Mouse (Mus musculus) midbrain, embryonic 14.5 days (tissue): ENCODE results near the gene Pabpc1l. TPM values are rescaled to one million over a fixed set of nuclear protein-coding genes. Genes with fewer than 3 reads are reported as not detected.

Experiments used
- ATAC-seq: fragments of 200-750 bp; cut with Nextera tagmentation; 2 replicates; pipeline ENCODE4 v1.8.0; 2017; ENCODE audit warnings: moderate number of reproducible peaks, moderate library complexity; ENCODE audit not compliant: low FRiP score, low TSS enrichment
- DNase-seq: peaks from one replicate; pipeline ENCODE4 v3.0.0-alpha.2; 2015
- H3K27ac ChIP-seq: fragments of 300-500 bp; sonication (generic); replicated peaks from 2 replicates; pipeline ENCODE4 v1.5.1; 2014; ENCODE audit warnings: mild to moderate bottlenecking, low read depth, low read length, moderate library complexity
- H3K27me3 ChIP-seq: fragments of 300-500 bp; sonication (generic); 2 replicates; pipeline ENCODE4 v1.6.1; 2014; ENCODE audit warnings: low read length, control low read depth, mixed read lengths; ENCODE audit not compliant: control insufficient read depth, insufficient read depth
- H3K36me3 ChIP-seq: fragments of 300-500 bp; sonication (generic); 2 replicates; pipeline ENCODE4 v1.6.1; 2014; ENCODE audit warnings: low read length, control low read depth; ENCODE audit not compliant: control insufficient read depth, insufficient read depth
- H3K4me1 ChIP-seq: fragments of 300-500 bp; sonication (generic); 2 replicates; pipeline ENCODE4 v1.6.1; 2014; ENCODE audit warnings: mild to moderate bottlenecking, antibody characterized with exemption, low read length, control low read depth; ENCODE audit not compliant: control insufficient read depth, insufficient read depth
- H3K4me2 ChIP-seq: fragments of 300-500 bp; sonication (generic); 2 replicates; pipeline ENCODE4 v1.6.1; 2014; ENCODE audit warnings: mild to moderate bottlenecking, low read length, moderate library complexity
- H3K4me3 ChIP-seq: fragments of 300-500 bp; sonication (generic); replicated peaks from 2 replicates; pipeline ENCODE4 v1.5.1; 2014; ENCODE audit warnings: low read depth, low read length
- H3K9ac ChIP-seq: fragments of 300-500 bp; sonication (generic); replicated peaks from 2 replicates; pipeline ENCODE4 v1.6.1; 2014; ENCODE audit warnings: mild to moderate bottlenecking, low read length, moderate library complexity
- H3K9me3 ChIP-seq: fragments of 300-500 bp; sonication (generic); 2 replicates; pipeline ENCODE4 v1.6.1; 2016; ENCODE audit warnings: low read length, control low read depth, mixed read lengths; ENCODE audit not compliant: control insufficient read depth
- WGBS: fragments of 180-500 bp; shearing (Covaris S2); extraction: QIAGEN DNeasy Blood & Tissue Kit; methylation state at CpG from one replicate; pipeline ENCODE4 v1.1.7; 2014; 5-methylcytosine and 5-hydroxymethylcytosine counted together
- polyA plus RNA-seq: library from polyadenylated mRNA; unstranded; fragments of >200 nt; fragmentation: Nextera tagmentation; extraction: Ambion mirVana; gene quantifications from 2 replicates; pipeline ENCODE4 v1.2.1, GENCODE M21; 2014

Pabpc1l gene
- polyA plus RNA-seq, 1 experiment from 2014 or later, result 0.92 TPM

GRCm38 (mm10) chr2:163998981-163999380, 26.3 kb upstream of the Pabpc1l start:
- no peak for ATAC-seq
- 93% methylated on average over 6 of the region's 6 CpGs for WGBS

GRCm38 (mm10) chr2:164002637-164003036, 22.6 kb upstream of the Pabpc1l start:
- no peak overlapping the region for H3K27ac ChIP-seq
- ATAC-seq (no peak), DNase-seq (no peak)
- H3K27me3 ChIP-seq, result no peaks in the 10 kb centered on the region
- H3K4me2 ChIP-seq, result no peak overlapping the region
- H3K36me3 ChIP-seq, result no peaks in the 10 kb centered on the region; the same call in 1 of the 2 replicates
- H3K9ac ChIP-seq, result no peak overlapping the region
- WGBS, result 95% methylated on average over 3 of the region's 3 CpGs
- H3K9me3 ChIP-seq, result no peaks in the 10 kb centered on the region
- H3K4me1 ChIP-seq, result peaks cover 13% of the 10 kb centered on the region
- H3K4me3 ChIP-seq, result no peak overlapping the region

More at GRCm38 (mm10) chr2:163998981-163999380, 26.3 kb upstream of the Pabpc1l start:
- Histone ChIP-seq H3K4me3 (no peak overlapping the region), H3K27ac (no peak overlapping the region), H3K4me2 (no peak overlapping the region), H3K27me3 (no peaks in the 10 kb centered on the region), H3K9me3 (no peaks in the 10 kb centered on the region), H3K9ac (no peak overlapping the region), H3K36me3 (peaks cover 4% of the 10 kb centered on the region; the same call in 1 of the 2 replicates), H3K4me1 (peaks cover 17% of the 10 kb centered on the region)
- no peak for DNase-seq

- no peak for ATAC-seq
- no peak overlapping the region for H3K4me3 ChIP-seq
- DNase-seq, result no peak
- 79% methylated on average over 5 of the region's 5 CpGs for WGBS
- no peak overlapping the region for H3K4me2 ChIP-seq
- peaks cover 13% of the 10 kb centered on the region for H3K4me1 ChIP-seq
- H3K27me3 ChIP-seq, result no peaks in the 10 kb centered on the region
- no peaks in the 10 kb centered on the region for H3K36me3 ChIP-seq
- H3K9me3 ChIP-seq, result no peaks in the 10 kb centered on the region
- no peak overlapping the region for H3K9ac ChIP-seq
- no peak overlapping the region for H3K27ac ChIP-seq
These were observed 20.7 kb upstream of the Pabpc1l start for GRCm38 (mm10) chr2:164004503-164004902.

GRCm38 (mm10) chr2:164006932-164007331, 18.3 kb upstream of the Pabpc1l start:
- Histone ChIP-seq H3K27me3 (no peaks in the 10 kb centered on the region), H3K4me1 (peaks cover 13% of the 10 kb centered on the region), H3K4me3 (no peak overlapping the region), H3K4me2 (no peak overlapping the region), H3K9ac (no peak overlapping the region), H3K27ac (no peak overlapping the region), H3K9me3 (no peaks in the 10 kb centered on the region), H3K36me3 (peaks cover 8% of the 10 kb centered on the region)
- WGBS, result 80% methylated on average over 10 of the region's 10 CpGs
- DNase-seq (no peak), ATAC-seq (no peak)

- H3K27me3 ChIP-seq, result no peaks in the 10 kb centered on the region
- peaks cover 14% of the 10 kb centered on the region for H3K36me3 ChIP-seq
- no peak for DNase-seq
- peaks cover 13% of the 10 kb centered on the region for H3K4me1 ChIP-seq
- no peak overlapping the region for H3K9ac ChIP-seq
- H3K4me3 ChIP-seq, result no peak overlapping the region
- no peak for ATAC-seq
- H3K4me2 ChIP-seq, result no peak overlapping the region
- 93% methylated on average over 8 of the region's 8 CpGs for WGBS
- H3K27ac ChIP-seq, result no peak overlapping the region
- no peaks in the 10 kb centered on the region for H3K9me3 ChIP-seq
These were observed 17.7 kb upstream of the Pabpc1l start for GRCm38 (mm10) chr2:164007547-164007946.

- no peak overlapping the region for H3K4me3 ChIP-seq
- no peak overlapping the region for H3K9ac ChIP-seq
- H3K36me3 ChIP-seq, result peaks cover 19% of the 10 kb centered on the region
- no peak overlapping the region for H3K4me2 ChIP-seq
- H3K27ac ChIP-seq, result no peak overlapping the region
- peaks cover 13% of the 10 kb centered on the region for H3K4me1 ChIP-seq
- DNase-seq (no peak), ATAC-seq (no peak)
- no peaks in the 10 kb centered on the region for H3K9me3 ChIP-seq
- no peaks in the 10 kb centered on the region for H3K27me3 ChIP-seq
- WGBS, result 56% methylated on average over 2 of the region's 2 CpGs
These were observed 17.2 kb upstream of the Pabpc1l start for GRCm38 (mm10) chr2:164007987-164008545.

GRCm38 (mm10) chr2:164009227-164009626, 16.0 kb upstream of the Pabpc1l start:
- H3K36me3 ChIP-seq, result peaks cover 30% of the 10 kb centered on the region
- DNase-seq (no peak), ATAC-seq (no peak)
- 96% methylated on average over 6 of the region's 6 CpGs for WGBS
- H3K9me3 ChIP-seq, result no peaks in the 10 kb centered on the region
- H3K9ac ChIP-seq, result no peak overlapping the region
- H3K4me3 ChIP-seq, result no peak overlapping the region
- H3K4me2 ChIP-seq, result no peak overlapping the region
- H3K27ac ChIP-seq, result no peak overlapping the region
- peaks cover 13% of the 10 kb centered on the region for H3K4me1 ChIP-seq
- no peaks in the 10 kb centered on the region for H3K27me3 ChIP-seq

- H3K9me3 ChIP-seq, result no peaks in the 10 kb centered on the region
- no peak overlapping the region for H3K27ac ChIP-seq
- 90% methylated on average over 5 of the region's 5 CpGs for WGBS
- H3K36me3 ChIP-seq, result peaks cover 42% of the 10 kb centered on the region
- H3K4me3 ChIP-seq, result no peak overlapping the region
- no peak overlapping the region for H3K4me2 ChIP-seq
- H3K27me3 ChIP-seq, result no peaks in the 10 kb centered on the region
- no peak overlapping the region for H3K9ac ChIP-seq
- DNase-seq (no peak), ATAC-seq (no peak)
- peaks cover 6% of the 10 kb centered on the region for H3K4me1 ChIP-seq
These were observed 14.8 kb upstream of the Pabpc1l start for GRCm38 (mm10) chr2:164010496-164010895.

GRCm38 (mm10) chr2:164010944-164011343, 14.3 kb upstream of the Pabpc1l start:
- no peak overlapping the region for H3K4me3 ChIP-seq
- 95% methylated on average over 3 of the region's 3 CpGs for WGBS

More at GRCm38 (mm10) chr2:164010944-164011343, 14.3 kb upstream of the Pabpc1l start:
- ATAC-seq (no peak), DNase-seq (no peak)
- H3K4me2 ChIP-seq, result no peak overlapping the region
- H3K36me3 ChIP-seq, result peaks cover 46% of the 10 kb centered on the region
- no peak overlapping the region for H3K9ac ChIP-seq
- H3K27ac ChIP-seq, result no peak overlapping the region
- no peaks in the 10 kb centered on the region for H3K9me3 ChIP-seq
- H3K4me1 ChIP-seq, result peaks cover 2% of the 10 kb centered on the region; the same call in 1 of the 2 replicates
- no peaks in the 10 kb centered on the region for H3K27me3 ChIP-seq
